Mouse (Mus musculus): ENCODE results near the gene Spag7. TPM values are rescaled to one million over a fixed set of nuclear protein-coding genes. Genes with fewer than 3 reads are reported as not detected.

Gene Spag7
- total RNA-seq, 1 experiment: 74.5 TPM

DNA sequence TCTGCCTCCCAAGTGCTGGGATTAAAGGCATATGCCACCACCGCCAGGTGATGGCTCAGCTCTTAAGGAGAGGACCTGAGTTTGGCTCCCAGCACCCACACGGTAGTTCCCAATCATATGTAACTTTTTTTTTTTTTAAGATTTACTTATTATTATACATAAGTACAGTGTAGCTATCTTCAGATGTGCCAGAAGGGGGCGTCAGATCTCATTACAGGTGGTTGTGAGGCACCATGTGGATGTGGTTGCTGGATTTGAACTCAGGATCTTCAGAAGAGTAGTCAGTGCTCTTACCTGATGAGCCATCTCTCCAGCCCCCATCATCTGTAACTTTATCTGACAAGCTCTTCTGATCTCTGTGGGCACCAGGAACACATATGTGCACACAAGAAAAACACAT is 28.2 kb upstream of the Spag7 start:
- Histone ChIP-seq H3K4me3 (ENCODE audit: insufficient read depth in 1 of 2, low read depth in 1 of 2, low read length in 2 of 2, poor library complexity in 1 of 2, severe bottlenecking in 1 of 2) (no peak overlapping the region), H3K36me3 (ENCODE audit: control insufficient read depth, insufficient read depth, low read length, poor library complexity, severe bottlenecking) (no peaks in the 10 kb centered on the region), H3K9me3 (ENCODE audit: control insufficient read depth, insufficient read depth, low read depth, low read length) (no peaks in the 10 kb centered on the region), H3K9ac (ENCODE audit: insufficient read depth, low read depth, low read length, poor library complexity, severe bottlenecking) (no peak overlapping the region), H3K4me1 (ENCODE audit: control insufficient read depth in 2 of 2, insufficient read depth in 2 of 2, low read length in 2 of 2, poor library complexity in 1 of 2) (peaks cover 0 to 6% of the 10 kb centered on the region in 2 experiments; a peak in 2 of 4 replicates), H3K27ac (ENCODE audit: insufficient read depth, low read depth, low read length, poor library complexity, severe bottlenecking) (no peak overlapping the region)
- in situ Hi-C loops (cut with MboI; ENCODE audit: low sequenced_read_pairs in 2 of 2, unreplicated experiment in 2 of 2): no loop called here
- TF ChIP-seq ZC3H11A (IDR thresholded peaks at IDR 0.05; ENCODE audit: borderline replicate concordance, low read depth, low read length) (no peak), CHD2 (IDR thresholded peaks at IDR 0.05; ENCODE audit: low read depth, low read length) (no peak), ZNF384 (IDR thresholded peaks at IDR 0.05; ENCODE audit: low read depth, low read length) (no peak), HCFC1 (IDR thresholded peaks at IDR 0.05; ENCODE audit: borderline replicate concordance, insufficient read depth, low read length) (no peak), MAFK (IDR thresholded peaks at IDR 0.05; ENCODE audit: insufficient read depth, low read depth, low read length) (no peak)
- no peak for DNase-seq (ENCODE audit: low read depth, low spot score)

DNA sequence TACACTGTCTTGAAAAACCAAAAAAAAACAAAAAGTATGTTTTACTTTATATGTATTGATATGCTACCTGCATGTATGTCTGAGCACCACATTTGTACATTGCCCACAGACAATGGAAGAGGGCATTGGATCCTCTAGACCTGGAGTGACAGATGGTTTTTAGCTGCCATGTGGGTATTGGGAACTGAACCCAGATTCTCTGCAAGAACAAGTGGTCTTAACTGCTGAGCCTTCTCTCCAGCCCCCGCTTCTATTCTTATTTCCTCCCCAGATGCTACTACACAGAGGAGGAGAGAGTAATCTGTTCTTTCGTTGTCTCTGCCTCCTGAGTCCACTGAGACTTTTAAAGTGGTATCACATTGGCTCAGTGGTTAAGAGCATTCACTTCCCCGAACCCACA is 24.3 kb upstream of the Spag7 start:
- no peak overlapping the region for H3K4me3 ChIP-seq (ENCODE audit: insufficient read depth in 1 of 2, low read depth in 1 of 2, low read length in 2 of 2, poor library complexity in 1 of 2, severe bottlenecking in 1 of 2)
- in situ Hi-C loops (cut with MboI; ENCODE audit: low sequenced_read_pairs in 2 of 2, unreplicated experiment in 2 of 2): no loop called here
- TF ChIP-seq CHD2 (IDR thresholded peaks at IDR 0.05; ENCODE audit: low read depth, low read length) (no peak), HCFC1 (IDR thresholded peaks at IDR 0.05; ENCODE audit: borderline replicate concordance, insufficient read depth, low read length) (no peak)
- H3K27ac ChIP-seq (ENCODE audit: insufficient read depth, low read depth, low read length, poor library complexity, severe bottlenecking): no peak overlapping the region
- H3K9ac ChIP-seq (ENCODE audit: insufficient read depth, low read depth, low read length, poor library complexity, severe bottlenecking): no peak overlapping the region
- no peaks in the 10 kb centered on the region for H3K36me3 ChIP-seq (ENCODE audit: control insufficient read depth, insufficient read depth, low read length, poor library complexity, severe bottlenecking)
- no peaks in the 10 kb centered on the region for H3K4me1 ChIP-seq (ENCODE audit: control insufficient read depth in 2 of 2, insufficient read depth in 2 of 2, low read length in 2 of 2, poor library complexity in 1 of 2)
- no peak for DNase-seq (ENCODE audit: low read depth, low spot score)
- H3K9me3 ChIP-seq (ENCODE audit: control insufficient read depth, insufficient read depth, low read depth, low read length): no peaks in the 10 kb centered on the region

DNA sequence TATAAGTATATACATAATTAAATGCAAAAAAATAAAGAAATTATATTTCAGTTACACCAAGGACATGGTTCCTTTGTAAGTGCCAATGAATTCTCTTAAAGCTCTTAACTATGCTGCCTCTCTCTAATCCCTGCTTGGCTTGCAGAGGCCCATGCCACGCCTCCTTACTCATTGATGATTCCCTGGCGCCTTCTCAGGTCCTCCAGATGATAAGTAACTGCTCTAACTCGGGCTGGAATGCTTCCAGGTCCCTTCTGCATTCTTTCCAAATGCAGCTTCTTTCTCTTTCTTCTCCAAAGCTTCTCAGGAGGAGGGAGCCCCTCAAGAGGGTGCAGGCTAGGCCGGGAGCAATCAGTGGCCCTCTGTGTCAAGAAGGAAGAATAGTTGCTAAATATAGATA is 20.4 kb upstream of the Spag7 start:
- TF ChIP-seq ZC3H11A (IDR thresholded peaks at IDR 0.05; ENCODE audit: borderline replicate concordance, low read depth, low read length) (no peak), ZNF384 (IDR thresholded peaks at IDR 0.05; ENCODE audit: low read depth, low read length) (no peak), MAFK (IDR thresholded peaks at IDR 0.05; ENCODE audit: insufficient read depth, low read depth, low read length) (no peak), HCFC1 (IDR thresholded peaks at IDR 0.05; ENCODE audit: borderline replicate concordance, insufficient read depth, low read length) (no peak), CHD2 (IDR thresholded peaks at IDR 0.05; ENCODE audit: low read depth, low read length) (no peak)
- in situ Hi-C loops (cut with MboI; ENCODE audit: low sequenced_read_pairs in 2 of 2, unreplicated experiment in 2 of 2): no loop called here
- no peak for DNase-seq (ENCODE audit: low read depth, low spot score)
- Histone ChIP-seq H3K9me3 (ENCODE audit: control insufficient read depth, insufficient read depth, low read depth, low read length) (no peaks in the 10 kb centered on the region), H3K9ac (ENCODE audit: insufficient read depth, low read depth, low read length, poor library complexity, severe bottlenecking) (no peak overlapping the region), H3K4me3 (ENCODE audit: insufficient read depth in 1 of 2, low read depth in 1 of 2, low read length in 2 of 2, poor library complexity in 1 of 2, severe bottlenecking in 1 of 2) (no peak overlapping the region), H3K27ac (ENCODE audit: insufficient read depth, low read depth, low read length, poor library complexity, severe bottlenecking) (no peak overlapping the region), H3K4me1 (ENCODE audit: control insufficient read depth in 2 of 2, insufficient read depth in 2 of 2, low read length in 2 of 2, poor library complexity in 1 of 2) (no peaks in the 10 kb centered on the region; a peak in 1 of 4 replicates), H3K36me3 (ENCODE audit: control insufficient read depth, insufficient read depth, low read length, poor library complexity, severe bottlenecking) (no peaks in the 10 kb centered on the region)

DNA sequence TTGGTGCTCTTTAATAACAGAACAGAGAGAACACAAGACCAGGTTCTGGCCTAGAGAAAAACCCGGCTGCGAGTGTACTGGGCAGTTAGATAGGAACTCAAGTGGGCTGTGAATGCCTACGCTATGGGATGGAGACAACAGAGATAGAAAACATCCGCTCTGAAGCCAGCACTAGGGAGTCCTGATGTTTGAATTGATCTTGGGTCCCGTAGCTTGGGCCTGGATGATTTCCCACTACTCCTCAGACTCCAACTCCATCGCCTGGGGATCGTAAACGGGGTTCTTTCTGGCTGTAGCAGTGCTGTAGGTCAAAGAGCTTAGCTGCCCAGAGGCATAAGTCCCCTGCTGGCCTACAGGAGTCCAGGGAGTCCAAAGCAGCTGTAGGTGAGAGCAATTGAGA is 19.2 kb upstream of the Spag7 start:
- Histone ChIP-seq H3K4me1 (ENCODE audit: control insufficient read depth in 2 of 2, insufficient read depth in 2 of 2, low read length in 2 of 2, poor library complexity in 1 of 2) (peaks cover 0 to 4% of the 10 kb centered on the region in 2 experiments; a peak in 2 of 4 replicates), H3K9me3 (ENCODE audit: control insufficient read depth, insufficient read depth, low read depth, low read length) (no peaks in the 10 kb centered on the region), H3K27ac (ENCODE audit: insufficient read depth, low read depth, low read length, poor library complexity, severe bottlenecking) (no peak overlapping the region), H3K9ac (ENCODE audit: insufficient read depth, low read depth, low read length, poor library complexity, severe bottlenecking) (peak overlapping the region; percentile 79; the same call in 1 of the 2 replicates), H3K4me3 (ENCODE audit: insufficient read depth in 1 of 2, low read depth in 1 of 2, low read length in 2 of 2, poor library complexity in 1 of 2, severe bottlenecking in 1 of 2) (peak overlapping the region; percentile 83 to 87), H3K36me3 (ENCODE audit: control insufficient read depth, insufficient read depth, low read length, poor library complexity, severe bottlenecking) (peaks cover 5% of the 10 kb centered on the region; the same call in 1 of the 2 replicates)
- DNase-seq (ENCODE audit: low read depth, low spot score): no peak
- in situ Hi-C loops (cut with MboI; ENCODE audit: low sequenced_read_pairs in 2 of 2, unreplicated experiment in 2 of 2): no loop called here
- no peak for TF ChIP-seq CHD2 (IDR thresholded peaks at IDR 0.05; ENCODE audit: low read depth, low read length)
- TF ChIP-seq ZC3H11A (IDR thresholded peaks at IDR 0.05; ENCODE audit: borderline replicate concordance, low read depth, low read length): no peak
- no peak for TF ChIP-seq HCFC1 (IDR thresholded peaks at IDR 0.05; ENCODE audit: borderline replicate concordance, insufficient read depth, low read length)
- TF ChIP-seq MAFK (IDR thresholded peaks at IDR 0.05; ENCODE audit: insufficient read depth, low read depth, low read length): no peak
- no peak for TF ChIP-seq ZNF384 (IDR thresholded peaks at IDR 0.05; ENCODE audit: low read depth, low read length)
